Mouse (Mus musculus): ENCODE results near the gene Tmem59l. TPM values are rescaled to one million over a fixed set of nuclear protein-coding genes. Genes with fewer than 3 reads are reported as not detected.
"Not testable (repeated sequence)": the region's sequence is repeated elsewhere in the genome, so short reads cannot be mapped to it uniquely, and the experiment has no call there.

Gene Tmem59l
- polyA plus RNA-seq, 1 experiment = 1.3 TPM

- 57% methylated on average over 11 of the region's 11 CpGs for WGBS
- no peak for TF ChIP-seq POLR2A (IDR thresholded peaks at IDR 0.05; ENCODE audit: borderline replicate concordance, control insufficient read depth, low read depth, low read length)
- TF ChIP-seq CTCF (IDR thresholded peaks at IDR 0.05; ENCODE audit: control insufficient read depth, insufficient read depth, low read length) = no peak
- H3K4me1 ChIP-seq (ENCODE audit: control insufficient read depth, insufficient read depth, low read length) = peaks cover 5% of the 10 kb centered on the region
- H3K4me3 ChIP-seq (replicated peaks; ENCODE audit: control insufficient read depth, low read depth, low read length) = no peak overlapping the region
- no peak overlapping the region; the same call in 1 of the 2 replicates for H3K27ac ChIP-seq (ENCODE audit: control insufficient read depth, insufficient read depth, low read depth, low read length, poor library complexity)
These were observed 25.2 kb upstream of the Tmem59l start for GRCm38 (mm10) chr8:70512253-70512903.

GRCm38 (mm10) chr8:70511770-70512169, 24.6 kb upstream of the Tmem59l start:
- H3K27ac ChIP-seq (ENCODE audit: control insufficient read depth, insufficient read depth, low read depth, low read length, poor library complexity) = no peak overlapping the region
- WGBS = 82% methylated on average over 2 of the region's 2 CpGs
- no peak overlapping the region for H3K4me3 ChIP-seq (replicated peaks; ENCODE audit: control insufficient read depth, low read depth, low read length)
- H3K4me1 ChIP-seq (ENCODE audit: control insufficient read depth, insufficient read depth, low read length) = peaks cover 5% of the 10 kb centered on the region
- TF ChIP-seq CTCF (IDR thresholded peaks at IDR 0.05; ENCODE audit: control insufficient read depth, insufficient read depth, low read length) = no peak
- no peak for TF ChIP-seq POLR2A (IDR thresholded peaks at IDR 0.05; ENCODE audit: borderline replicate concordance, control insufficient read depth, low read depth, low read length)

- not testable (repeated sequence) for H3K4me1 ChIP-seq (ENCODE audit: control insufficient read depth, insufficient read depth, low read length)
- 44% methylated on average over 6 of the region's 6 CpGs for WGBS
- Histone ChIP-seq H3K4me3 (replicated peaks; ENCODE audit: control insufficient read depth, low read depth, low read length) (peak overlapping the region; percentile 72), H3K27ac (ENCODE audit: control insufficient read depth, insufficient read depth, low read depth, low read length, poor library complexity) (peak overlapping the region; percentile 87; the same call in 1 of the 2 replicates)
These were observed 24.0 kb upstream of the Tmem59l start for GRCm38 (mm10) chr8:70511174-70511573.

- WGBS = under 1% methylated on average over 74 of the region's 74 CpGs
- TF ChIP-seq CTCF (IDR thresholded peaks at IDR 0.05; ENCODE audit: control insufficient read depth, insufficient read depth, low read length) = no peak
- TF ChIP-seq POLR2A (IDR thresholded peaks at IDR 0.05; ENCODE audit: borderline replicate concordance, control insufficient read depth, low read depth, low read length) = peak; percentile 76; the same call in 1 of the 2 replicates
- H3K4me3 ChIP-seq (replicated peaks; ENCODE audit: control insufficient read depth, low read depth, low read length) = peak within 1 kb of the TSS; percentile 72
- H3K4me1 ChIP-seq (ENCODE audit: control insufficient read depth, insufficient read depth, low read length) = peaks cover 9% of the 10 kb centered on the region
- peak within 1 kb of the TSS; percentile 87 for H3K27ac ChIP-seq (ENCODE audit: control insufficient read depth, insufficient read depth, low read depth, low read length, poor library complexity)
These were observed 23.2 kb upstream of the Tmem59l start, which contains the start of gene Uba52 for GRCm38 (mm10) chr8:70510228-70510915. Gene Uba52, minus strand, starts transcription at chr8:70510801.

GRCm38 (mm10) chr8:70509281-70509952, 22.3 kb upstream of the Tmem59l start:
- WGBS = 10% methylated on average over 25 of the region's 25 CpGs
- TF ChIP-seq POLR2A (IDR thresholded peaks at IDR 0.05; ENCODE audit: borderline replicate concordance, control insufficient read depth, low read depth, low read length) (no peak), CTCF (IDR thresholded peaks at IDR 0.05; ENCODE audit: control insufficient read depth, insufficient read depth, low read length) (no peak)
- Histone ChIP-seq H3K27ac (ENCODE audit: control insufficient read depth, insufficient read depth, low read depth, low read length, poor library complexity) (peak overlapping the region; percentile 87), H3K4me1 (ENCODE audit: control insufficient read depth, insufficient read depth, low read length) (peaks cover 9% of the 10 kb centered on the region), H3K4me3 (replicated peaks; ENCODE audit: control insufficient read depth, low read depth, low read length) (peak overlapping the region; percentile 72)

- WGBS = 82% methylated on average over 5 of the region's 5 CpGs
- Histone ChIP-seq H3K4me1 (ENCODE audit: control insufficient read depth, insufficient read depth, low read length) (peaks cover 10% of the 10 kb centered on the region), H3K27ac (ENCODE audit: control insufficient read depth, insufficient read depth, low read depth, low read length, poor library complexity) (no peak overlapping the region), H3K4me3 (replicated peaks; ENCODE audit: control insufficient read depth, low read depth, low read length) (no peak overlapping the region)
- TF ChIP-seq CTCF (IDR thresholded peaks at IDR 0.05; ENCODE audit: control insufficient read depth, insufficient read depth, low read length) (no peak), POLR2A (IDR thresholded peaks at IDR 0.05; ENCODE audit: borderline replicate concordance, control insufficient read depth, low read depth, low read length) (no peak)
These were observed 19.9 kb upstream of the Tmem59l start for GRCm38 (mm10) chr8:70507027-70507393.

- peak within 1 kb of the TSS; percentile 67 for H3K27ac ChIP-seq (ENCODE audit: control insufficient read depth, insufficient read depth, low read depth, low read length, poor library complexity)
- peak within 1 kb of the TSS; percentile 72 for H3K4me3 ChIP-seq (replicated peaks; ENCODE audit: control insufficient read depth, low read depth, low read length)
- peaks cover 10% of the 10 kb centered on the region for H3K4me1 ChIP-seq (ENCODE audit: control insufficient read depth, insufficient read depth, low read length)
- 5% methylated on average over 40 of the region's 40 CpGs for WGBS
- TF ChIP-seq CTCF (IDR thresholded peaks at IDR 0.05; ENCODE audit: control insufficient read depth, insufficient read depth, low read length) (peak; percentile 75), POLR2A (IDR thresholded peaks at IDR 0.05; ENCODE audit: borderline replicate concordance, control insufficient read depth, low read depth, low read length) (peak; percentile 63; the same call in 1 of the 2 replicates)
These were observed 19.3 kb upstream of the Tmem59l start, which contains the start of gene Rex1bd for GRCm38 (mm10) chr8:70506328-70507026. Gene Rex1bd, minus strand, starts transcription at chr8:70506752.

All from bone marrow, adult 2 months (tissue).